Mouse (Mus musculus): ENCODE results near the gene Olfr544. TPM values are rescaled to one million over a fixed set of nuclear protein-coding genes. Genes with fewer than 3 reads are reported as not detected.

Gene Olfr544
- polyA plus RNA-seq, 1 experiment from 2014 or later: 0.13 TPM

Other genes starting within 250 kb of the Olfr544 start
- 47.5 and 59.6 TPM in 2 replicates for gene Rhog, start 232.3 kb downstream of the Olfr544 start, polyA plus RNA-seq (2014; fragmentation: Nextera tagmentation; extraction: Ambion mirVana)
- gene Stim1, start 220.5 kb downstream of the Olfr544 start, polyA plus RNA-seq (2014; fragmentation: Nextera tagmentation; extraction: Ambion mirVana): 9.1 and 13.5 TPM in 2 replicates
- gene Rrm1, start 46.6 kb downstream of the Olfr544 start, polyA plus RNA-seq (2014; fragmentation: Nextera tagmentation; extraction: Ambion mirVana): 160 and 162 TPM in 2 replicates
- 1.0 TPM in 1 of 2 replicates, not detected in the other for gene Olfr543, start 6.6 kb downstream of the Olfr544 start, polyA plus RNA-seq (2014; fragmentation: Nextera tagmentation; extraction: Ambion mirVana)
- not detected in 2 replicates for gene Olfr545, start 11.3 kb upstream of the Olfr544 start, polyA plus RNA-seq (2014; fragmentation: Nextera tagmentation; extraction: Ambion mirVana)
- not detected in 2 replicates for gene Olfr547, start 46.4 kb upstream of the Olfr544 start, polyA plus RNA-seq (2014; fragmentation: Nextera tagmentation; extraction: Ambion mirVana)
- gene Olfr548-ps1, start 52.6 kb upstream of the Olfr544 start, polyA plus RNA-seq (2014; fragmentation: Nextera tagmentation; extraction: Ambion mirVana): not detected in 2 replicates
- not detected in 2 replicates for gene Olfr549, start 61.6 kb upstream of the Olfr544 start, polyA plus RNA-seq (2014; fragmentation: Nextera tagmentation; extraction: Ambion mirVana)
- gene Trim21, start 77.2 kb upstream of the Olfr544 start, polyA plus RNA-seq (2014; fragmentation: Nextera tagmentation; extraction: Ambion mirVana): 0.63 and 0.73 TPM in 2 replicates
- not detected in 2 replicates for gene Olfr550, start 83.1 kb upstream of the Olfr544 start, polyA plus RNA-seq (2014; fragmentation: Nextera tagmentation; extraction: Ambion mirVana)
- gene Olfr551, start 103.6 kb upstream of the Olfr544 start, polyA plus RNA-seq (2014; fragmentation: Nextera tagmentation; extraction: Ambion mirVana): not detected in 2 replicates
- not detected in 2 replicates for gene Olfr552, start 109.5 kb upstream of the Olfr544 start, polyA plus RNA-seq (2014; fragmentation: Nextera tagmentation; extraction: Ambion mirVana)
- not detected in 2 replicates for gene Olfr553, start 129.9 kb upstream of the Olfr544 start, polyA plus RNA-seq (2014; fragmentation: Nextera tagmentation; extraction: Ambion mirVana)
- not detected in 2 replicates for gene Olfr554, start 150.1 kb upstream of the Olfr544 start, polyA plus RNA-seq (2014; fragmentation: Nextera tagmentation; extraction: Ambion mirVana)
- gene Olfr555, start 170.5 kb upstream of the Olfr544 start, polyA plus RNA-seq (2014; fragmentation: Nextera tagmentation; extraction: Ambion mirVana): not detected in 2 replicates
- not detected in 2 replicates for gene Olfr556, start 176.6 kb upstream of the Olfr544 start, polyA plus RNA-seq (2014; fragmentation: Nextera tagmentation; extraction: Ambion mirVana)
- 14.0 and 16.5 TPM in 2 replicates for gene Trim68, start 199.0 kb upstream of the Olfr544 start, polyA plus RNA-seq (2014; fragmentation: Nextera tagmentation; extraction: Ambion mirVana)
- gene Olfr557, start 207.6 kb upstream of the Olfr544 start, polyA plus RNA-seq (2014; fragmentation: Nextera tagmentation; extraction: Ambion mirVana): not detected in 2 replicates
- gene Olfr558, start 213.9 kb upstream of the Olfr544 start, polyA plus RNA-seq (2014; fragmentation: Nextera tagmentation; extraction: Ambion mirVana): not detected in 2 replicates
- gene Olfr33, start 230.8 kb upstream of the Olfr544 start, polyA plus RNA-seq (2014; fragmentation: Nextera tagmentation; extraction: Ambion mirVana): not detected in 2 replicates
- gene Olfr559, start 239.2 kb upstream of the Olfr544 start, polyA plus RNA-seq (2014; fragmentation: Nextera tagmentation; extraction: Ambion mirVana): not detected in 2 replicates